Mouse (Mus musculus) left cerebral cortex, postnatal 10 days (tissue): ENCODE measurements around the gene Rpl13a. TPM values are rescaled to one million over a fixed set of nuclear protein-coding genes. Genes with fewer than 3 reads are reported as not detected.
"Not testable (repeated sequence)": the region's sequence is repeated elsewhere in the genome, so short reads cannot be mapped to it uniquely, and the experiment has no call there.

Experiments
- DNase-seq, 2 experiments: peaks; one replicate each; pipeline ENCODE4 v3.0.0; 2021 to 2022; ENCODE audit warnings: low spot score in 2 of 2, mixed read lengths in 1 of 2; ENCODE audit errors: extremely low spot score in 1 of 2
- intact Hi-C: fragments of 180-260 bp; cut with DNase I; formaldehyde crosslinking; loops from one replicate; pipeline ENCODE4 v1.15.1; 2025
- total RNA-seq, 2 experiments: library from RNA; stranded (reverse); gene quantifications; 2 replicates each; pipeline ENCODE4 v1.2.3; 2021

Rpl13a gene
- total RNA-seq, 2 experiments from 2014 or later, result 739 TPM

GRCm38 (mm10) chr7:45160866-45161265 lies 32.3 kb upstream of the Rpl13a start:
- intact Hi-C loops, result loop anchor here (5.0 to 10.0 kb wide), 2 partner anchors 36 to 204 kb away; partner anchors contain the start of gene Ppfia3
- no peak for DNase-seq

GRCm38 (mm10) chr7:45160316-45160800 lies 31.8 kb upstream of the Rpl13a start:
- intact Hi-C loops, result loop anchor here (5.0 to 10.0 kb wide), 2 partner anchors 37 to 204 kb away; partner anchors contain the start of gene Ppfia3
- DNase-seq, result no peak

- peak in 1 of 2 experiments; percentile 38 for DNase-seq
- intact Hi-C loops, result no loop called here
Observed at GRCm38 (mm10) chr7:45158991-45159390, 30.4 kb upstream of the Rpl13a start.

GRCm38 (mm10) chr7:45157459-45157858 lies 28.9 kb upstream of the Rpl13a start:
- intact Hi-C loops, result no loop called here

GRCm38 (mm10) chr7:45156206-45156605 lies 27.6 kb upstream of the Rpl13a start:
- DNase-seq, result no peak
- intact Hi-C loops, result no loop called here

More at GRCm38 (mm10) chr7:45157459-45157858, 28.9 kb upstream of the Rpl13a start:
- peak in 1 of 2 experiments; percentile 53 for DNase-seq

- intact Hi-C loops, result no loop called here
- DNase-seq, result peak in 1 of 2 experiments; percentile 28
Observed at GRCm38 (mm10) chr7:45155590-45155989, 27.0 kb upstream of the Rpl13a start.

GRCm38 (mm10) chr7:45154993-45155514 lies 26.5 kb upstream of the Rpl13a start:
- intact Hi-C loops, result no loop called here
- DNase-seq, result peak in 1 of 2 experiments; percentile 77

- DNase-seq, result peak; percentile 94 to 99
- intact Hi-C loops, result no loop called here
Observed at GRCm38 (mm10) chr7:45154096-45154992, 25.8 kb upstream of the Rpl13a start, which contains the start of the genes Pih1d1 and Aldh16a1. Gene Pih1d1 (plus strand): TSS chr7:45154303. Gene Aldh16a1 (minus strand): TSS chr7:45154584.

- no peak for DNase-seq
- intact Hi-C loops, result no loop called here
Observed at GRCm38 (mm10) chr7:45153586-45153985, 25.0 kb upstream of the Rpl13a start.

GRCm38 (mm10) chr7:45153052-45153451 lies 24.5 kb upstream of the Rpl13a start:
- intact Hi-C loops, DNase-seq: not testable (repeated sequence)

- no peak for DNase-seq
- intact Hi-C loops, result no loop called here
Observed at GRCm38 (mm10) chr7:45151303-45151702, 22.7 kb upstream of the Rpl13a start.

GRCm38 (mm10) chr7:45150321-45150720 lies 21.8 kb upstream of the Rpl13a start:
- DNase-seq, result no peak
- intact Hi-C loops, result no loop called here

- intact Hi-C loops, result no loop called here
- no peak for DNase-seq
Observed at GRCm38 (mm10) chr7:45149545-45149944, 21.0 kb upstream of the Rpl13a start.

GRCm38 (mm10) chr7:45148534-45149098 lies 20.1 kb upstream of the Rpl13a start:
- intact Hi-C loops, result no loop called here
- no peak for DNase-seq

GRCm38 (mm10) chr7:45147899-45148298 lies 19.3 kb upstream of the Rpl13a start:
- intact Hi-C loops, result no loop called here
- DNase-seq, result no peak

- peak in 1 of 2 experiments; percentile 23 for DNase-seq
- intact Hi-C loops, result no loop called here
Observed at GRCm38 (mm10) chr7:45147267-45147666, 18.7 kb upstream of the Rpl13a start.

- intact Hi-C loops, result no loop called here
- no peak for DNase-seq
Observed at GRCm38 (mm10) chr7:45145460-45145859, 16.9 kb upstream of the Rpl13a start.

GRCm38 (mm10) chr7:45144368-45145174 lies 16.0 kb upstream of the Rpl13a start:
- intact Hi-C loops, result no loop called here

GRCm38 (mm10) chr7:45141914-45142313 lies 13.4 kb upstream of the Rpl13a start:
- no peak for DNase-seq
- intact Hi-C loops, result no loop called here

More at GRCm38 (mm10) chr7:45144368-45145174, 16.0 kb upstream of the Rpl13a start:
- DNase-seq, result peak in 1 of 2 experiments; percentile 20
